Mouse (Mus musculus) liver, embryonic 14.5 days (tissue): ENCODE measurements around the gene Mpdz.

Source experiments
- CTCF ChIP-seq: IDR thresholded peaks from 2 replicates; pipeline ENCODE4 v1.5.1; 2016; ENCODE audit warnings: antibody characterized with exemption, low read depth, control low read depth
- EP300 ChIP-seq: IDR thresholded peaks from 2 replicates; pipeline ENCODE4 v1.6.1; 2016; ENCODE audit warnings: antibody characterized with exemption, low read depth

DNA sequence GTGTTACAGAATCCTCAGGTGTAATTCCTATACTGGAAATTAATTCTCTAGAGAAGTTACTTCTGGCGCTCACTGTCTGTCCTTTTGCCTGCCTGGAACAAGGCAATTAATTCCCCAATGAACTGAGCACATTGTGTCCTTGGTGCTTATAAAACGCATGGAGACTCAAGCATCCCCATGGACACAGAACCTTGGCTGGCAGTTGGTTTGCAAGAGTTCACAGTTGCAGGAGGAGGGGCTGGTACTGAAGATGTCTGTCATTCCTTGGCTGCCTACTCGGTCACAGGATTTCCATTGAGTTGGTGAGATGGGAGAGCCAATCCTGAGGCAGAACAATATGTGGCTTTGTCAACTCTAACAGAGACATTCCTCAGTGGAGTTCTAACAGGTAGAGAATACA lies 12.5 kb downstream of the Mpdz start:
- no peak for TF ChIP-seq EP300
- no peak for TF ChIP-seq CTCF
